Mouse (Mus musculus): Measurements from ENCODE around the gene Mettl21a. TPM values are rescaled to one million over a fixed set of nuclear protein-coding genes. Genes with fewer than 3 reads are reported as not detected.

Mettl21a gene
- polyA plus RNA-seq, 1 experiment: 5.4 TPM

DNA sequence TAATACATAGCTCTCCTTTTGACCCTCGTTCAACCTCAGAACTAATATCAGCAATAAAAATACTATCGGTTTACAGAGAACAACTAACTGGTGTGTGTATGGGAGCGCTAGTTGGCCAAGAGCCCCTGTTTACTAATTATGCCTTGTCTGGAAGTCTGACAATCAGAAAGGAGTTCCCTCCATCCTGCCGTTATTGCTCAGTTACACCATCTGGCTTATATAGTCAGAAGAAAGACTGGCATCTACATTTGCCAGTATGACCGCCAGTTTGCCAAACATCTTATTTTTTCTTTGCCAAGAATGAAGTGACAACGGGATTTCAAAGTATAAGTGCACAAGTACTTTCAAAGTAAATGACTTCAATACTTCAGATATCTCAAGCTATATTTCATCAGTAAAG is 24.0 kb upstream of the Mettl21a start:
- no peaks in the 10 kb centered on the region for H3K4me1 ChIP-seq (ENCODE audit: control insufficient read depth, insufficient read depth, low read length)
- H3K27ac ChIP-seq (ENCODE audit: control insufficient read depth, insufficient read depth, low read depth, low read length, poor library complexity): no peak overlapping the region
- TF ChIP-seq CTCF (IDR thresholded peaks at IDR 0.05; ENCODE audit: control insufficient read depth, insufficient read depth, low read length) (no peak), POLR2A (IDR thresholded peaks at IDR 0.05; ENCODE audit: borderline replicate concordance, control insufficient read depth, low read depth, low read length) (no peak)
- whole genome bisulfite sequencing: 90% methylated on average over 6 of the region's 6 CpGs
- H3K4me3 ChIP-seq (replicated peaks; ENCODE audit: control insufficient read depth, low read depth, low read length): no peak overlapping the region

DNA sequence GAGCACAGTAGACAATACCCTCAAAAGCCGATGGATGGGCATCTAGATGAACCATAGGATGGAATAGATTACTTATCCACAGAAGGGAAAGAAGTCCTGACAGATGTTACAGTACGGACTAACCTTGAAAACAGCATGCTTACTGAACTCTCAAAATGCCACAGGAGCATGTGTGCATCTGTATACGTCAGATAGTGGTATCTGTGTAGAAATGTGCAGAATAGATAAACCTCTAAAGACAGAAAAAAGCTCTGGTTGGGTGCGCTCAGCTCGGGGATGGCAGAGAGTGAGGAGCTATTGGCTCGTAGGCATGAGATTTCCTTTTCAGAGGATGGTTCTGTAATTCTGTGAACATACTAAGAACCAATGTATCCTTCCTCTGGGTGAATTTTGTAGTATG is 22.2 kb upstream of the Mettl21a start:
- Histone ChIP-seq H3K27ac (ENCODE audit: control insufficient read depth, insufficient read depth, low read depth, low read length, poor library complexity) (no peak overlapping the region), H3K4me1 (ENCODE audit: control insufficient read depth, insufficient read depth, low read length) (no peaks in the 10 kb centered on the region), H3K4me3 (replicated peaks; ENCODE audit: control insufficient read depth, low read depth, low read length) (no peak overlapping the region)
- WGBS: 63% methylated on average over 6 of the region's 6 CpGs
- TF ChIP-seq CTCF (IDR thresholded peaks at IDR 0.05; ENCODE audit: control insufficient read depth, insufficient read depth, low read length): no peak
- TF ChIP-seq POLR2A (IDR thresholded peaks at IDR 0.05; ENCODE audit: borderline replicate concordance, control insufficient read depth, low read depth, low read length): no peak

DNA sequence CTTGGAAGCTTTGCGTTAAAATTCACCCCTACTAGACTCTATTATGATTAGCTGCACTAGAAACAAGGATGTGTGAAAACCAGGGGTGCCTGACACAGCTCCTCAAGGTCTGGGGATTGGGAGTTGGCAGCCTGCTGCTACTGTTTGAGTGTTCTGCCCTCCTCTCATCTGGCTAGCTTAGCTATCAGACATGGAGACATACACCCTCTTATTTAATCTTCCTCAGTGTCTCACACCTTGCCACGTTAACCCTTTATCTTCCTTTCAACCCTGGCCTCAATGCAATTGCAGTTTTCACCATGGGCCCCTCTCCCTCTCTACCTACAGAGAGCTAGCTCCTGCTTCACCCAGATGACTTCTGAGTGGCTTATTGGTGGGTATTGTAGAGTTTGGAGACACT is 18.6 kb upstream of the Mettl21a start:
- no peak overlapping the region for H3K27ac ChIP-seq (ENCODE audit: control insufficient read depth, insufficient read depth, low read depth, low read length, poor library complexity)
- H3K4me1 ChIP-seq (ENCODE audit: control insufficient read depth, insufficient read depth, low read length): no peaks in the 10 kb centered on the region
- H3K4me3 ChIP-seq (replicated peaks; ENCODE audit: control insufficient read depth, low read depth, low read length): no peak overlapping the region
- TF ChIP-seq CTCF (IDR thresholded peaks at IDR 0.05; ENCODE audit: control insufficient read depth, insufficient read depth, low read length): no peak
- no peak for TF ChIP-seq POLR2A (IDR thresholded peaks at IDR 0.05; ENCODE audit: borderline replicate concordance, control insufficient read depth, low read depth, low read length)
- 81% methylated on average over 2 of the region's 2 CpGs for WGBS

DNA sequence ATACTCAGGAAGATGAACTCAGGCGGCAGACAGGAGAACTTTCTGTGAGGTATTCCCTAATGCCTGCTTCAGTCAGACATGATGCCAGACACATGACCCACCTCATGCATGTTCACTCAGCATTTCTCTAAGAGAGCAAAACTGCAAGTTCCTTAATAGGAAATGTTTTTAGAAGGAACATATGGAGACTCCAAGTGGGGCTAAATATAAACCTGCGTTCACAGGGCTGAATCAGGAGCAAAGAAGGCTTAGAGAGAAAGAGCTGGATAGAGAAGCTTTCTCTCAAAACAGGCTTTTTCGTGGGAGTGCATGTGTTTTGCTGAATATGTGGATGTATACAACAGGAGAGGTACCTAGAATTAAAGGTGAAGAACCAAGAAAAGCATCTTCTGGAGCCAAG is 16.2 kb upstream of the Mettl21a start:
- TF ChIP-seq POLR2A (IDR thresholded peaks at IDR 0.05; ENCODE audit: borderline replicate concordance, control insufficient read depth, low read depth, low read length) (no peak), CTCF (IDR thresholded peaks at IDR 0.05; ENCODE audit: control insufficient read depth, insufficient read depth, low read length) (no peak)
- no peaks in the 10 kb centered on the region for H3K4me1 ChIP-seq (ENCODE audit: control insufficient read depth, insufficient read depth, low read length)
- 75% methylated on average over 3 of the region's 3 CpGs for WGBS
- H3K4me3 ChIP-seq (replicated peaks; ENCODE audit: control insufficient read depth, low read depth, low read length): no peak overlapping the region
- H3K27ac ChIP-seq (ENCODE audit: control insufficient read depth, insufficient read depth, low read depth, low read length, poor library complexity): no peak overlapping the region

DNA sequence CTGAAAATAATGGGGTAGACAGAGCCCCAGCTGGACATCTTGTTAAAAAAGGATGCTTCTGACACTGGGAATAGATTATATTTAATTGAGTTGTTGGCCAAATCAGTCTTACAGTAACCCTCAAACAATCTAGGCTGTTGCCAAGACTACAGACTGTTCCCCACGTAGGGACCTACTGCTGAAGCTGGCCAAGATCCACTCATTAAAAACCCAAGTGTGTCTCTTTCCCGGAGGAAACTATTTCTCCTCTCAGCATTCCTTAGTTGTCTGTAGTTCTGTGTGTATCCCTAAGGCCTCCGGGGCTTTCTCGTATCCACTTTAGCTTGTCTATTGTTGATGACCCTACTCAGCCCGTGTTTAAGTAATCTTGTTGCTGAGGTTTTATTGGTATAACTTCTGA is 14.5 kb upstream of the Mettl21a start:
- Histone ChIP-seq H3K27ac (ENCODE audit: control insufficient read depth, insufficient read depth, low read depth, low read length, poor library complexity) (no peak overlapping the region), H3K4me3 (replicated peaks; ENCODE audit: control insufficient read depth, low read depth, low read length) (no peak overlapping the region), H3K4me1 (ENCODE audit: control insufficient read depth, insufficient read depth, low read length) (no peaks in the 10 kb centered on the region)
- WGBS: 85% methylated on average over 5 of the region's 5 CpGs
- TF ChIP-seq CTCF (IDR thresholded peaks at IDR 0.05; ENCODE audit: control insufficient read depth, insufficient read depth, low read length): no peak
- no peak for TF ChIP-seq POLR2A (IDR thresholded peaks at IDR 0.05; ENCODE audit: borderline replicate concordance, control insufficient read depth, low read depth, low read length)

DNA sequence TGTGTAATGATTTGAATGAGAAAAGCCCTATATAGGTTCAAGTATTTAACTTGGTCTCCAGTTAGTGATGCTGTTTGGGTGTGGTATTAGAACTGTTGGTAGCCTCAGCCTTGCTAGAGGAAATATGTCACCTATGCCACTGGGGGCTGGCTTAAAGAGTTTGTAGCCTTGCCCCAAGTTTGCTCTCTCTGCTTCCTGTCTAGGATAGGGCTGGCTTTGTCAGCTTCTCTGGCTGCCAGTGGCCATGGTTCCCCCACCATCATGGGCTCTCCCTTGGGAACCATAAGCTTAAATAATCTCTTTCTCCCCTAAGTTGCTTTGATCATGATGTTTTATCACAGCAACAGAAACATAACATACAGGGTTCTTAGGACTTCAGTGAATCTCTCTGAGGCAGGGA is 8.2 kb upstream of the Mettl21a start:
- Histone ChIP-seq H3K4me3 (replicated peaks; ENCODE audit: control insufficient read depth, low read depth, low read length) (no peak overlapping the region), H3K27ac (ENCODE audit: control insufficient read depth, insufficient read depth, low read depth, low read length, poor library complexity) (no peak overlapping the region), H3K4me1 (ENCODE audit: control insufficient read depth, insufficient read depth, low read length) (no peaks in the 10 kb centered on the region)
- no peak for TF ChIP-seq POLR2A (IDR thresholded peaks at IDR 0.05; ENCODE audit: borderline replicate concordance, control insufficient read depth, low read depth, low read length)
- no peak for TF ChIP-seq CTCF (IDR thresholded peaks at IDR 0.05; ENCODE audit: control insufficient read depth, insufficient read depth, low read length)

DNA sequence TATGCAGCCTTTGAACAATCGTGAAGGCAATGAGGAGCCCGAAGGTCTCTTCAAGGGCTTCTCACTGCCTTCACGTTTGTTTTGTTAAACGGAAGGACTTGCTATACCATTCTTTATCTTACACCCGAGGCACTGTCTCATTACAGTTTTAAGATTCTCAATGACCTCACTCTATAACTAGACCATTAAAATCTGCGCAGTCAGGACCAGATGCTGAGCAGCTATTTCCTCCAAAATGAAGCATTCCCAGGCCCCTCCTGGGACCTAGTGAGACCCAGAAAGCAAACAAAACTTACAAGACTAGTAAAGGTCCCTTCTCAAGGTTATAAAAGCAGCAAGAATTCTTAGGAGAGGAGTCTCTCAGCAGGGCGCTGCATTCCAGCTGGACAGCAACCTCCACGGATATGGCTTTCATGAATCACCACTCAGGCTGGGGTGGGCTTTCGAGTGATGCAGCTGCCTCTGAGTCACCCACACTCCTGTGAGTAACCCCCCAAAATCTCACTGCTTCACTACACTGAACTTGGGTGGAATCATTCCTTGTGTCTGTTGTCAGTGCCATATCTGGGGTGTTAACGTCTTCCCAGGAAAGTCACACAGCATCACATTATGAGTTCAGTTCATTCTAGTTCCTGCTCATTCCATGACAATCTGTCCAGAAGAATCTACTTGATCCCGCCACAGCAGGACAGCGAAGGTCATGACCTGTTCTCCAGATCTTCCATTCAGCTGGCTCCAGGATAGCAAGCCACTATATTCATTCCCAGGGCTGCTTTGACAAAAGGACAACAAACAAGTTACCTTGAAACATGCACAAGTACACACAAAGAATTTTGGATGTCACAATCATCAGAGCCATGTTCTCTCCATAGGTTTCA is 6.8 kb upstream of the Mettl21a start:
- 82% methylated on average over 12 of the region's 12 CpGs for WGBS
- Histone ChIP-seq H3K27ac (ENCODE audit: control insufficient read depth, insufficient read depth, low read depth, low read length, poor library complexity) (no peak overlapping the region), H3K4me3 (replicated peaks; ENCODE audit: control insufficient read depth, low read depth, low read length) (no peak overlapping the region), H3K4me1 (ENCODE audit: control insufficient read depth, insufficient read depth, low read length) (no peaks in the 10 kb centered on the region)
- TF ChIP-seq POLR2A (IDR thresholded peaks at IDR 0.05; ENCODE audit: borderline replicate concordance, control insufficient read depth, low read depth, low read length): no peak

DNA sequence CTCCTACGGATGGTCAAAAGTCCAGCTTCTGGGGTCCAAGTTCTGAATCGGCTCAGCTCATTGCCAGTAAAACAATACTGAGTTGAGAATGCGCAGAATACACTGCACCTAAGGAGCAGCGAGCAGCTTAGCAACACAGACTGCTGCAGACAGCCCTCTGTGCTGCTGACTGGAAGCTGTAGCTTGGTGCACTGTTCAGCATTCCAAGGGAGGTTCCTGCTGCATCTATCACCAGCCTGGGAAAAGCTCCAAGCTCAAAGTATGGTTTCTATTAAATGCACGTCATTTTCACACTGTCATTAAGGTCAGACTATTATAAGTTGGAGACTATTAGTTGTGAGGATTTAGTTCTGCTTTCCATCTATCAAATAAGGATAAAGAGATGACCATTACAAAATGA is 4.1 kb upstream of the Mettl21a start:
- Histone ChIP-seq H3K27ac (ENCODE audit: control insufficient read depth, insufficient read depth, low read depth, low read length, poor library complexity) (no peak overlapping the region), H3K4me1 (ENCODE audit: control insufficient read depth, insufficient read depth, low read length) (peaks cover 1% of the 10 kb centered on the region; the same call in 1 of the 2 replicates), H3K4me3 (replicated peaks; ENCODE audit: control insufficient read depth, low read depth, low read length) (no peak overlapping the region)
- TF ChIP-seq CTCF (IDR thresholded peaks at IDR 0.05; ENCODE audit: control insufficient read depth, insufficient read depth, low read length): no peak
- no peak for TF ChIP-seq POLR2A (IDR thresholded peaks at IDR 0.05; ENCODE audit: borderline replicate concordance, control insufficient read depth, low read depth, low read length)
- 78% methylated on average over 5 of the region's 5 CpGs for WGBS

Data from bone marrow, adult 2 months (tissue).